Mouse (Mus musculus) naive thymus-derived CD4-positive, alpha-beta T cell, adult 2 months (primary cell): ENCODE data around the gene Ppp1r32.
A peak's percentile ranks its signal among the peaks of the same experiment; 100 is the strongest.

ENCODE experiments used
- DNase-seq: peaks from one replicate; pipeline ENCODE4 v3.0.0-alpha.2; 2011; ENCODE audit warnings: low read depth

Ppp1r32 gene

DNA sequence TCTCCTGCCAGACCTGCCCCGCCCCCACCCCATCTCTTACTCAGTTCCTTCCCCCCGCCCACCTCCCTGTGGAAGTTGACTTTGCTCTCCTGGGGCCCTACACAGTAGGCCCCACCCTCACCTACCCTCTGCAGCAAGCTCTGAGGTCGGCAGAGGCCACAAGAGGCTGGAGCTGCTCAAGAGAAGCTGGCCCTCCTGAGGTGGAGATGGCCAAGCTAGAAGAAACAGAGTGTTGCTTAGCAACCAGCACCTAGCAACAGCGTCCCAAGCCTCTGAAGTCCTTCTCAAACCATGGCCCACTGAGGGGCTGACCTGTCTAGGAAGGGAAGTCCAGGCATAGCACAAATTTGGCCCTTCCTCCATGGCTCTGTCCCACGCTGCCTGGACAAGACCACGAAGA, at the start of gene Ppp1r32:
Gene Ppp1r32, minus strand, starts transcription at position 226 of the 400 bp plus-strand sequence.
- no peak for DNase-seq

DNA sequence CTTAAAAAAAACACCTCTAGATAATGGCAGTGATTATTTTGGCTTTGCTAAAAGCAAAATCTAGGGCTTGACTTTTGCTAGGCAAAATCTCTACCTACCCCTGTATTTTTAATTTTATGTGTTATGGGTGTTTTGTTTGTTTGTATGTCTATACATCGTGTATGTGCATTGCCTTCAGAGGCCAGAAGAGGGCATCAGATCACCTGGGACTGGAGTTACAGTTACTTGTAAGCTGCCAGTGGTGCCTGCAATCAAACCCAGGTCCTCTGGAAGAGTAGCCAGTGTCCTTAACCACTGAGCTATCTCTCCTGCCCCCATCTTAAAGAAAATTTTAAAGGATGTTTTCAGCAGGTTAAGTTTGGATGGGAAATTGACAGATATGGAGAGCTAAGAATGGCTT, 47.4 kb upstream of the Ppp1r32 start:
- DNase-seq = peak; percentile 31

DNA sequence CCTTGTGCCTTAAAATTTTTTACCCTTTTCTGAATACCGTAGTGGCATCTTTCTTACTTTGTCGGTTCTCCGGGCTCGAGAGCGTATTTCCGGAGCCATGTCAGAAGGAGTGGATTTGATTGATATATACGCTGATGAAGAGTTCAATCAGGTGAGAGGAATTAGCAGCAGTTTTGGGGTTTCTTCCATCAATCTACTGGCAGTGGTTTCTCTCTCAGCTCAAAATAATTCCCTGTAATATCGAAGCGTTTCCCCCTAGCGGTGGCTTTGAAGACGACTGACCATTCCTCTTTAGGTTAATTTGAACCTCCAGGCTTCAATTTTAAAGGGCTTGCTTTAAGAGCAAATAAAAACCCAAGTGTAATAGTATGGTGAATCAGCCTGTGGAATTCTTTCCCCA, 43.2 kb upstream of the Ppp1r32 start, which contains the start of gene Sdhaf2:
Gene Sdhaf2, minus strand, starts transcription at position 233 of the 400 bp plus-strand sequence.
- DNase-seq = peak; percentile 78

DNA sequence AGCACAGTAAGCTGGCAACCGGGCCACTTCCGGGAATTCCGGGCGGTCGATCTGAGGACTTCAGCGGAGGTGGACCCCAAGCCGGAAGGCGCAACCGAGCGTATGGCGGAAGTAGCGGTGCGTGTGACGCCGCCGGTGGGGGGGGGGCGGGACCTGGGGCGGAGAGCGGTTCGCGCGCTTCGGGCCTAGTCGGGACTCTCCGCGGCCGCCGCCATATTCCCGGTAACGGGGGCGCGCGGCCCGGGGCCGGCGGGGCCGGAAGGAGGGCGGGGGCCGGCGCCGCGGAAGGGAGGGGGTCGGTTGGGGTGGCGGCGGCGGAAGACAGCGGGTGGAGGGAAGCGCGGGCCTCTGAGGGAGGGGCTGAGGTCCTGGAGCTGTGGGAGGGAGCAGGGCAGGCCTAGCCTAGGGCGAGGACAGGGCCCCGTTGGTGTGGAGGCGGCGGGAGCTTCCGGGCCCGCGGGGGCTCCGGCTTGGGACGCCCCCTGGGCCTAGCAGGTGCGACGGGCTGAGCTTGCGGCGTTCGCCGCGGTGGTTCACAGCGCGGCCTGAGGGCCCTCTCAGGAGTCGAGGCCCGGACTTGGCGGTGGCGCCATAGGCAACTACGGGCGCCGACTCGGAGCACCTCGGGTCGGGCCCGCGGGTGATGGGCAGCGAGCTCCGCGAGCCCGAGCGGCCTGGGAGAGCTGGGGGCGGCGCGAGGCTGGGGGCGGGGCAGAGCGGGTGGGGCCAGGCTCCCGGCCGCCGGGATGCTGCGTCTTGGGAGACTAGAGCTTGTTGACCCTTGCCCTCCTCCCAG, 42.6 kb upstream of the Ppp1r32 start, which contains the start of gene Cpsf7:
Gene Cpsf7, plus strand, starts transcription at position 161 of the 796 bp plus-strand sequence.
- DNase-seq = peak; percentile 93

DNA sequence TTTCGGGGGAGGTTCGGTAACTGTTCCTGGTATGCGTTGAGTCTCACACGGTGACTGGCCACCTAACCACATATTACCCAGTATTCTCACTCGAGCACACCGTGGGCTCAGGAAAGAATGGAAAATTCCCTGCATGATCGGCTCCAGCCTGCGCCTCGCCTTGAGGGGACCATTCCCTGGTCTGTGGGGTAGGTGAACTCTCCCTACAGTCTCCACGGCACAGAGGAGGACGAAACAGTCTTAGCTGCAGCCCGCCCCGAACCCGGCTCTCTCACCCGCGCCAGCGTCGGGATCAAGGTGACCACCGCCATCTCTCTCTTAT, 42.0 kb upstream of the Ppp1r32 start:
- no peak for DNase-seq

DNA sequence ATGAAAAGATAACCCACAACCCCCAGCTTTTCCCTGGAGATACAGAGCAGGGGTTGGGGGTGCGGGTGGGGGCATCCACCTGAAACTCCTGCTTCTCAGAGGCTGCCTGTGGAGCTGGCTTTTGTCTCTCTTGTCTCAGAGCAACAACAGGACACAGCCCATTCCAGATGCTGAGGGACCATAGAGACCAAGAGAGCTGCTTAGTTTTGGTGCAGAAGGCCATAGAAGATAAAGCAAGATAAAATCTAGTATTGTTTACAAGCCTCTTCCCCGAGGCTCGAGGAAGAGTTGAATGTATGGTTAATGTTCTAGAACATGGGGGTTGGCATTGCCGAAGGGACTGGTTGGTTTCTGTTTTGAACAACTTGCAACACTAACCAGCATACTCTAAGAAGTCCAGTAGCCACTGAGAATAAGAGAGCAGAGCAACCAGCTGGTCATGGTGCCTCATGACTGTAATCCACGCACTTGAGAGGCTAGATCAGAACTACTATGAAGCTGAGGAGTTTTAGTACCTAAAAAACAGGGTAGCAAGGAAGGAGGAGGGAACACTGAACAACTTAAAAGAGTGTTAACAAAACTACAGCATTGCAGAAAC, 40.9 kb upstream of the Ppp1r32 start:
- DNase-seq = no peak

DNA sequence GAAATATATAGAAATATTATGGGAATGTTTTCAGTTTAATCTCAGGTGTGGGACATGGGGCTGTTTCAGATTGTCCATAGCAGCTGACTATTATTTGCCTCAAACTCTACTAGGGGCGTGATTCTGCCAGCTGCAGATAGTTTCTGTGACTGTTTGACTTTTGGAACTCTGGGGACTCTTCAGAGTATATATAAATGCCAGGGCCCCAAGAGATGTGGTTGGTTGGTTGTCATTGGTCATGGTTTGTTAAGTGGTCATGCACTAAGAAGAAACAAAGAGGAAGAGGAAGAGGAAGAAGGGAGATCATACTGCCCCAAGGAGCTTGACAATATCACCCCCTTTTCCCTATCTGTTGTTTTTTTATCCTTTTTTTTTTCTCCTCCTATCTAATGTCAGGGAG, 39.2 kb upstream of the Ppp1r32 start:
- no peak for DNase-seq

DNA sequence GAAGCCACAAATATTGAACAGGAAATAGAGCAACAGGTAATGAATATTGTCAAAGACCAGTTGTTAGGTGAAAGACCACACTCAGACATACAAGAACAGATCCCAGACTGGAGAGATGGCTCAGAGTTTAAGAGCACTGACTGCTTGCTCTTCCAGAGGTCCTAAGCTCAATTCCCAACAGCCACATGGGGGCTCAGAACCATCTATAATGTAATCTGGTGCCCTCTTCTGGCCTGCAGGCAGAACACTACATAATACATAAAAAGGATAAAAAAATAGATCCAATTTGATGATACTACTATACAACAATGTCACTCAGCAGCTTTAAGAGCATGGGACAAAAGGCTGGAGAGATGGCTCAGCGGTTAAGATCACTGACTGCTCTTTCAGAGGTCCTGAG, 37.6 kb upstream of the Ppp1r32 start:
- DNase-seq = peak; percentile 46

DNA sequence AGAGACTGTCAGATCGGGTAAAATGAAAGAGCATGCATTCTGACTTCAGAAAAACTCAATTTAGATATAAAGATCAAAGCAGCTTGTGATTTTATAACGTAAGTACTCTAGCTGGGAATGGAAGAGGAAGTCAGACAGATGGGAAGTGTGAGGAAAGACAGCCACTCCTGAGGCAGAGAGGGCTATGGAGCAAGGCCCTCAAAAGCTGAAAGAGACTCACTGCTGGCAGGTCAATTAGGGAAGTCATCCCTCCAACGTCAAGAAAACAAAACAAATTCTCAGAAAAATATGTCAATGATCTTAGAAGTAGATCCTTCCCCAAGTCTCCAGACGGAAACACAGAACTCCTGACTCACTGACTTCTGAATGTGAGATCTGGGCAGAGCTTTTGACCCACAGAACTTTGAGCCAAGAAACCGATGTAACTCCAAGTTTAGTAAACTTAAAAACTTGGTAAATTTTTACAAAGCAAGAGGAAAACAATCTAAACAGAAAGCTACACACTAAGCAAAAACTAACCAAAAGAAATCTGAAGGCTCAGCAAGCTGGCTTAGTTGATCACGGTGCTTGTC, 28.1 kb upstream of the Ppp1r32 start:
- DNase-seq = no peak

DNA sequence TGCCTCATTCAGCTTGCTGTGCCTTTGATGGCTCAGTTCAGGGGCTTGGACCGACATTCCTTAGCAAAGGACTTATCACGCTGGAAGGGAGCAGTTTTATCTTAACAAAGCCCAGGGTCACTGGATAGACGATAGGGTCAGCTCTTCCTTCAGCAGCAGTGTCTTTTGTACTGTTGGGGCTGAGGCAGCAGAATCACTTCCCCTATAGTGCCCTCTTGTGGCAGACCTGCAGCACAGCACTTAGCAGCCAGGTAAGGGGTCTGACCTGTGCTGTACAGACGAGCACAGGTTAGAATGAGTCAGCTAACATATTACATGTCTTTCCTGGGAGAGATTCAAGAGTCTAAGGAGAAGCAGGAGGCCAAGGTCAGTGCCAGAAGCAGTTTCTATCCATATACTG, 19.8 kb upstream of the Ppp1r32 start:
- peak; percentile 70 for DNase-seq

DNA sequence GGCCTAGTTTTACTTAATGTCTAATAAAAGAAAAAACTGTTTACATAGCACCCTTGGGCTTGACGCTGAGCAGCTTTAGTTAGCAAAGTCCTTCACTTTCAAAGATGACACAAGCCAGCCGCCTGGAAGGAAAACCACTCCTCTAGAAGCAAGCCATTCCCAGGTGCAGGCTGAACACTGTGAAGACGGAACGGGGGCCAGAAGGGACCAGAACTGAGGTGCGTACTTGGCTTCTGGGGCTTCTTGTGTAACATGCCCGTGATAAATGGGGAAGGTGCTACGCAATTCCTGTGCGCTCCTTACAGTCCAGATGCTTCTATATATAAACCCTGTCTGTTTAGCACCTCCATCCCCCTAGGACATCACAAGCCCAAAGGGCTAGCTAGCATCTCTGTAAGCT, 17.9 kb upstream of the Ppp1r32 start:
- DNase-seq = no peak

DNA sequence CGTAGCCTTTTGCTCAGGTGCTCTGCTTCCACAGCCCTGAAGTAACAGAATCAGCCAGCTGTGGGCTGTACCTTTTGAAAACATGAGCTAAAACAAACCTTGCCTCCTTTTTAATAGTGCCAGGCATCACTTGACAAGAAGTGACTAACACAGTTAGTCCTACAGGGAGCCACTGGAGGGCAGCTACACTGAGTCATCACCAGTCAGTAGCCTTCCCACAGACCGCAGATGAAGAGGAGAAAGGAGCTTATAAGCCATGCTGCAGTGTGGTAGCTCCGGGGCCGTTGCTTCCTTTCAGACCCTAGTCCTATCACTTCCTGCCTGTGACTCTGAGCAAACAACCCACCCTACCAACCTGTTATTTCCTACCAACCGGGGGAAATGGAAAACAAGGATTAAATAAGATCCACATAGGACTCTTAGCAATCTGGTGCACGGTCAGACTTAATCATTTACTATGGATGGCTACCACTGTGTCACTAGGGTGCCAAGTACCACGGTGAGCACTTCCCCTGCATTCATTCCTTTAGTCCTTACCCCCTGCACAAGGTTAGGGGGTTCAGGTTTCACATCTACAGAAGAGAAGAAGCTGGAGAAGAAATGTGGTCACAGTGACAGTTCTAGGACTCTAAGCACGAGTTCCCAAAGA, 14.9 kb upstream of the Ppp1r32 start:
- no peak for DNase-seq

DNA sequence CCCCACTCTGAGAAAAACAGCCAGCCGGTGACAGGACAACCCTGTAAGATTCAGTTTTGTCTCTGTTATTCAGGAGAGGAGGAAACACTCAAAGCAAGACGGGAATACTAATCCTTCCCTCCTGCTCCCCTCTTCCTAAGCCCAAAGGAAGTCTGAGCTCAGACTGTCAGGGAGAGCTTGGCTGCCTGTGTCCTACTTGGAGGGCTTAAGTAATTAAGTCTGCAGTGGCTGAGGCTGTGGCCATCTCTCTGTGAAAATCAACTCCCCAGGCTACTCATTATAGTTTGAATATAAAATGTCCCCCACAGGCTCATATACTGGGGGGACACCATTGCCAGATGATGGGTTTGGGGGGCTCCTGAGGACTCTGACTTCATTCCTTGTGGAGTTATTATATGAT, 14.2 kb upstream of the Ppp1r32 start:
- DNase-seq = no peak

DNA sequence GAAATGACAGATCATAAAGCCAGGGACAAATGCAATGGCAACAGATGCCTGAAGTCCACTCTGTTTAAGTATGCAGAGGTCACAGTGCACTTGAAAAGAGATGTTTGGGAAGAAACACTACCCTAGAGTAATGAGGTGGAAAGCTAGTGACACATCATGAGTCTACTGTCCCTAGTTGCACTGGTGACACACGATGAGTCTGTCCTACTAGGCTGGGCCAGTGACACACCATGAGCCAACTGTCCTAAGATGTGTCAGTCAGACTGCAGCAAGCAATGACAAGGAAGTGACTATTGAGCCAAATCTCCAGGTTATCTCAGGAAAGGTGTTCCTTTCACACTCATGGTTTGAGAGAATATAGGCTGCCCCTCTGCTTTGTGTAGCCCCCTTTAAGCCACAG, 12.9 kb upstream of the Ppp1r32 start:
- no peak for DNase-seq

DNA sequence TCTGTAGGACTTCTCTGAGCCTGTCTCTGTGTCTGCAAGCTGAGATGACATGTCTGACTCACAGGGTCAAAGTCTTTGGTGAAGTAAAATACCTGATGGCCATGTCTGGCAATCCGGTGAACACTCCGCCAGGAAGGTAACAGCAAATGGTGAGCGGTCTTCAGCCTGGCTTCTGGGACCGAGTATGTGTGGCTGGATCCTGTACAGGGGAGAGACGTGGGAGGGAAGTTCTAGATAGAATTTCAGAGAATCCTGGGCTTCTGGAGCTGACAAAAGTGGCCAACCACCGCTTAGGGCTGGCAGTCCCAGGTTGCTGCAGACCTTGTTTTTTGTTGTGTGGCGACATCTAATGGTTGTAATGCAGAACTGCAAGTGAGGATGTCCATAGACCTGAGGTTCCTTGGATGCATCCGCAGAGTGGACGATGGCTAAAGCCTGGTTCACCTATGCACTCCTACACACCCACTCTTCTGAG, 3.6 kb upstream of the Ppp1r32 start:
- peak; percentile 62 for DNase-seq

DNA sequence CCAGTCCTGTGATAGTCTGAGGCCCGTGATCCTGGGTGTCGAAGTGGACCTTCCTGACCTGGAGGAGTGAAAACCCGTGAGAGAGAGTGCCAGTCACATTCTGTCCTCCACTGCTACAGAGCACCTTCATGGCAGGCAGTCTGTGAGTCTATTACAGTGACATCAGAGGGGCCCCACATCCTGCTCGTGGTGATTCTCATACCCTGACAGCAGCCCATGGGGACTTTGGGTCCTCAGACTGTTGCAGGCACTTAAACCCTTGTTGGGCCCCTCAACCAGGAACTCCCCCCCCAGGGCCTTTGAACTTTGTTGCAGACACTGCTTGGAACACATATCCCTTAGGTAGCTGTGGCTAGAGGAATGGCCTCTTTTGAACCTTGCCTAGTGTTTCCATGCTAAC, 3.2 kb downstream of the Ppp1r32 start:
- DNase-seq = no peak

DNA sequence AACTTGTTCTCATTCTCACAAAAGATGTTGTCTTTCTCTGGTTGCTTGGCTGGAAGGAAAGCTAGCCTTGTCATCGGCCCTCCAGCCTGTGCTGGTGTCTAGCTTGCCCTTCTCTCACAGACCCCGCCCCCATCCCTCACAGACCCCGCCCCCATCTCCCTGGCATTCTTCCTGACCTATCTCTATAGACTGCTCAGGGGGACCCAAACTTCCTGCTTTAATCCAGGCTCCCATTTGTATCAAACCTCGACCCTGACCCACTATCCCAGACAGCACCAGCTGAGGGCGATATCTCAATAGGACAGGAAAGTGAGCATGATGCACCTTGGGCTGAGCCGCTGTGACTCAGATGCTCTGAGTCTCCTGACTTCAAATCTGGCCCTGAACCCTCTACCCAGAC, 8.9 kb downstream of the Ppp1r32 start:
- no peak for DNase-seq

DNA sequence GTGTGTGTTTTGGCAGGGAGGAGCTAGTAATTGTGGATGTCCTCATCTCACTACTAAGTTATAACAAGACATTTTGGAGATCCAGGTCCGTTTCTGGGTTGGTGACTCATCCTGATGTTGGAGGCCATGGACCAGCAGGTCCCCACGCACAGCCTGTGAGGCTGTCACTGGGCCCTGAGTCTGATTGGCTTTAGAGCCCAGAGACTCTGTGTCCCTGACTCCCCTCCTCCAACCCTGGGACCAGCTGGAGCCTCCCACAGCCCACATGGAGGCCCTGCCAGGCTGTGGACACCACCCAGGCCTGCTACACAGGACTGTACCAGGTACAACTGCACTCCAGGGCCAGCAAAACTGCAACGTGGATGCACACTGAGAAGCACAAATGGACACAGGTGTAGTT, 9.8 kb downstream of the Ppp1r32 start:
- no peak for DNase-seq

DNA sequence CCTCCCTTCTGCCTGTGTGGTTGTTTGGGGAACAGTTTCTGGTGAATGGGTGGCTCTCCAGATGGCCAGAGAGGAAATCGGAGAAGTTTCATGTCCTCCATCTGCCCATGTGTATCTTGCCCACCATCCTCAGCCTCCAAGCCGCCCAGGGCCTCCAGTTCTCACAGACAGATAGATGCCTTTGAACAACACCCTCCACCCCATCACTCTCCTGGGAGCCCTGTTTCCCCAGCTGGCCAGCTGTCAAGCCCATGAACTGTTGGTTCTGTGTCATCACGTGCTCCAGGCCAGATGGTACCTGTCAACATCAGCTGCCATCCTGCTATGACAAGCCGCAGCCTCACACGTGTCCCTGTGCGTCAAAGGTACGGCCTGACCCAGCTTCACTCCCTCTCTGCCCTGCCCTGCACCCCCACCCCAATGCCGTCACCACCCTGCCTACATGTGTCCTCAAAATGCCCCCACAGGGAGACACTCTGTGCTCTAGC, 13.5 kb downstream of the Ppp1r32 start:
- no peak for DNase-seq

DNA sequence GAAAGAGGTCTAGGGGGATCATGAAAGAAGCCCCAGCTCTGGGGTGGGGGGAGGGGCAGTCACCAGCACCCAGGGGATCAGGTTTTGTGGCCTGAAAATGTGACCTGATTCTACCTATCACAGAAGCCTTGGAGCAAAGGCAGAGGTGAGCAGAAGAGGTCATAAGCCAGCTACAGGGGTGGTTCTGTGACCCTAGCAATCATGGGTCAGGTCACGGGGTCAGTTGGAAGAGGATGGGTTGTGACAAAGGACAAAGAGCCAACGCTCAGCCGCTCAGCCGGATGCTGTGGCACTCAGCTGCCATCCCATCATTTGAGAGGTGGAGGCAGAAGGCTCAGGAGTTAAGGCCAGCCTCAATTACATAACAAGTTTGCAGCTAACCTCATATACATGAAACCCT, 18.3 kb downstream of the Ppp1r32 start:
- no peak for DNase-seq

DNA sequence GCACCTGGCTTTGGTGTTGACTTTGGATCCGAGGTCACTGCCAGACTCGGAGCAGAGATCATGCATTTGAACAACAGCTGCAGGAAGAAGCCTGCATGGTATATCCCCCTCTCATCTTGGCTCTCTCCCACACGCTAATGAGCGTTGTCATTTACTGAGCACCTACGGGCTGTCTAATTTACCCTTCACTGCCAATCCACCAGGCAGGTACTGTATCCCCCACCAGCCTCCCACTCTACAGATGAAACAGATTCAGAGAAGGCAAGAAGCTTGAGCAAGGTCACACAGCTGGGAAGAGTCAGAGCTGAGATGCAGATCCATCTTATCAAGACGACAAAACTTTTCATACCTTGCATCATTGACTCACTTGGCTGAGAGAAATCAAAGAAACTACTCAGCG, 21.1 kb downstream of the Ppp1r32 start:
- DNase-seq = no peak

DNA sequence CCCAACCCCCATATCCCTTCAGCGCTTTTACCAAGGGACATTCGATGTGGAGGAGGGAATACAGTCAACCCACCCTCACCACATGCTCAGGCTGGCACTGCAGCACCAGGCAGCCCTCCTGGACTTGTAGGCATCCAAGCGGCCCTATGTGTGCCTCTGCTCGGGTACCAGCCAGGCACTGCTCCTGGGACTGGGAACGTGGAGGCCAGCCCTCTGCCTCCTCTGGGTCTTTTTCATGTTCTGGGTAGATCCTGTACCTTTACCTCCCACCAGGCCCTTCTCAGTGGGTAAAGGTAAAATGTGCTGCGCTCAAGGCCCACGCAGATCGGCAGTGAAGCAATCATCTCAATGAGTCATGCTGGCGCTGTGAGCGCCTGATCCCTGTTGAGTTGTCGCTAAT, 22.8 kb downstream of the Ppp1r32 start:
- no peak for DNase-seq

DNA sequence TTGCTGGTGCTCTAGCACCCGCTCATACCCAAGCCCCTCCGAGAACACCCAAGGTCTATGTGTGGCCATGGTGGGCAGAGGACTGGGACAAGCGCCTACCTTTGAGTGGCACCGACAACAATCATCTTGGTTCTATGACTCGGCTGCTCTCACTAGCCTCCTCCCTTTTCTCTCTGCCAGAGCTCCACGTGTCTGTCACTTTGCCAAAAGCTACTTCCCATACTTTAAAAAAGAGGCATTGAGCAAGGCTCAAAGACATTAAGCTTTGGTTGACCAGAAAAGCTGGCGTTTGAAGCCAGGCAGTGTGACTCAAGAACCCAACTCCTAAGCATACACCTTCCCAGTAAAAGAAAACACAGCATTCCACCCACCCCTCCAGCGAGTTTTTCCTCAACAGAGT, 24.6 kb downstream of the Ppp1r32 start:
- DNase-seq = no peak
